Mouse (Mus musculus) E14TG2a.4 (cell line): ENCODE results near the gene Prelid3b.

Source experiments
- H3K27me3 ChIP-seq: 2 replicates; pipeline ENCODE4 v1.6.1; 2014; ENCODE audit warnings: low read length, control low read depth; ENCODE audit not compliant: insufficient read depth
- H3K36me3 ChIP-seq: 2 replicates; pipeline ENCODE4 v1.6.1; 2014; ENCODE audit warnings: low read length, control low read depth; ENCODE audit not compliant: insufficient read depth
- H3K4me1 ChIP-seq: replicated peaks from 2 replicates; pipeline ENCODE4 v1.6.1; 2014; ENCODE audit warnings: low read depth, low read length, control low read depth
- H3K4me3 ChIP-seq: replicated peaks from 2 replicates; pipeline ENCODE4 v1.5.1; 2014; ENCODE audit warnings: mild to moderate bottlenecking, low read length
- H3K9me3 ChIP-seq: 2 replicates; pipeline ENCODE4 v1.6.1; 2014; ENCODE audit warnings: low read length, control low read depth
- CTCF ChIP-seq: conservative IDR thresholded peaks from 2 replicates; pipeline ENCODE4 v1.5.1; 2014; ENCODE audit warnings: low read length
- NANOG ChIP-seq: IDR thresholded peaks from 2 replicates; pipeline ENCODE4 v1.6.1; 2014; ENCODE audit warnings: borderline replicate concordance, low read length, mixed read lengths
- POU5F1 ChIP-seq: IDR thresholded peaks from 2 replicates; pipeline ENCODE4 v1.6.1; 2014; ENCODE audit warnings: low read length, borderline replicate concordance

Prelid3b gene

GRCm38 (mm10) chr2:174502321-174502720 is 29.4 kb upstream of the Prelid3b start:
- Histone ChIP-seq H3K4me3 (no peak overlapping the region), H3K9me3 (peaks cover 16% of the 10 kb centered on the region), H3K4me1 (no peaks in the 10 kb centered on the region), H3K36me3 (no peaks in the 10 kb centered on the region), H3K27me3 (no peaks in the 10 kb centered on the region; the same call in 1 of the 2 replicates)
- TF ChIP-seq POU5F1 (no peak), NANOG (no peak), CTCF (no peak)

- peaks cover 14% of the 10 kb centered on the region for H3K9me3 ChIP-seq
- TF ChIP-seq POU5F1 (no peak), CTCF (no peak)
- no peak overlapping the region for H3K4me3 ChIP-seq
- no peaks in the 10 kb centered on the region; the same call in 1 of the 2 replicates for H3K27me3 ChIP-seq
- H3K4me1 ChIP-seq, result no peaks in the 10 kb centered on the region
- no peaks in the 10 kb centered on the region for H3K36me3 ChIP-seq
These were observed 28.6 kb upstream of the Prelid3b start for GRCm38 (mm10) chr2:174501517-174501916.

- Histone ChIP-seq H3K27me3 (peaks cover 2% of the 10 kb centered on the region), H3K4me3 (no peak overlapping the region), H3K4me1 (no peaks in the 10 kb centered on the region), H3K36me3 (no peaks in the 10 kb centered on the region), H3K9me3 (peaks cover 9% of the 10 kb centered on the region)
- TF ChIP-seq POU5F1, result no peak
These were observed 28.1 kb upstream of the Prelid3b start for GRCm38 (mm10) chr2:174500814-174501503.

- peaks cover 11% of the 10 kb centered on the region for H3K9me3 ChIP-seq
- no peak overlapping the region for H3K4me3 ChIP-seq
- H3K36me3 ChIP-seq, result no peaks in the 10 kb centered on the region
- TF ChIP-seq POU5F1 (no peak), CTCF (no peak), NANOG (no peak)
- H3K27me3 ChIP-seq, result peaks cover 3% of the 10 kb centered on the region; the same call in 1 of the 2 replicates
- H3K4me1 ChIP-seq, result no peaks in the 10 kb centered on the region
These were observed 20.0 kb upstream of the Prelid3b start for GRCm38 (mm10) chr2:174492858-174493257.

GRCm38 (mm10) chr2:174487005-174487404 is 14.1 kb upstream of the Prelid3b start:
- H3K27me3 ChIP-seq, result no peaks in the 10 kb centered on the region
- no peaks in the 10 kb centered on the region for H3K4me1 ChIP-seq
- H3K9me3 ChIP-seq, result peaks cover 11% of the 10 kb centered on the region
- no peak overlapping the region for H3K4me3 ChIP-seq
- no peaks in the 10 kb centered on the region for H3K36me3 ChIP-seq
- TF ChIP-seq POU5F1, result no peak

- Histone ChIP-seq H3K4me3 (no peak overlapping the region), H3K27me3 (0 out of 2 replicates have a peak, but pooled peaks cover 3% of the 10 kb centered on the region)
- TF ChIP-seq NANOG (no peak), CTCF (no peak), POU5F1 (no peak)
These were observed 5.9 kb upstream of the Prelid3b start for GRCm38 (mm10) chr2:174478746-174479145.

GRCm38 (mm10) chr2:174477543-174478319 is 4.8 kb upstream of the Prelid3b start:
- H3K36me3 ChIP-seq, result no peaks in the 10 kb centered on the region
- no peak overlapping the region for H3K4me3 ChIP-seq
- H3K27me3 ChIP-seq, result 0 out of 2 replicates have a peak, but pooled peaks cover 3% of the 10 kb centered on the region
- no peak for TF ChIP-seq CTCF
- TF ChIP-seq POU5F1, result no peak
- TF ChIP-seq NANOG, result no peak
- peaks cover 6% of the 10 kb centered on the region for H3K4me1 ChIP-seq
- no peaks in the 10 kb centered on the region for H3K9me3 ChIP-seq

More at GRCm38 (mm10) chr2:174478746-174479145, 5.9 kb upstream of the Prelid3b start:
- Histone ChIP-seq H3K4me1 (peaks cover 2% of the 10 kb centered on the region), H3K9me3 (no peaks in the 10 kb centered on the region), H3K36me3 (no peaks in the 10 kb centered on the region)

- H3K36me3 ChIP-seq, result peaks cover 30% of the 10 kb centered on the region
- H3K9me3 ChIP-seq, result no peaks in the 10 kb centered on the region
- H3K4me3 ChIP-seq, result peak overlapping the region; percentile 90
These were observed 658 bp upstream of the Prelid3b start for GRCm38 (mm10) chr2:174473550-174473927.

GRCm38 (mm10) chr2:174472407-174472806 is 474 bp downstream of the Prelid3b start:
- 0 out of 2 replicates have a peak, but pooled peaks cover 3% of the 10 kb centered on the region for H3K27me3 ChIP-seq
- peaks cover 47% of the 10 kb centered on the region for H3K4me1 ChIP-seq
- H3K36me3 ChIP-seq, result peaks cover 40% of the 10 kb centered on the region
- TF ChIP-seq NANOG, result no peak
- TF ChIP-seq CTCF, result no peak
- TF ChIP-seq POU5F1, result no peak
- H3K4me3 ChIP-seq, result peak overlapping the region; percentile 90
- H3K9me3 ChIP-seq, result no peaks in the 10 kb centered on the region

More at GRCm38 (mm10) chr2:174473550-174473927, 658 bp upstream of the Prelid3b start:
- Histone ChIP-seq H3K4me1 (peaks cover 42% of the 10 kb centered on the region), H3K27me3 (0 out of 2 replicates have a peak, but pooled peaks cover 3% of the 10 kb centered on the region)
- TF ChIP-seq CTCF (no peak), POU5F1 (no peak), NANOG (no peak)
